Comparison of ENCODE assay signal across 7 mouse cellular contexts in the genomic region with DNA sequence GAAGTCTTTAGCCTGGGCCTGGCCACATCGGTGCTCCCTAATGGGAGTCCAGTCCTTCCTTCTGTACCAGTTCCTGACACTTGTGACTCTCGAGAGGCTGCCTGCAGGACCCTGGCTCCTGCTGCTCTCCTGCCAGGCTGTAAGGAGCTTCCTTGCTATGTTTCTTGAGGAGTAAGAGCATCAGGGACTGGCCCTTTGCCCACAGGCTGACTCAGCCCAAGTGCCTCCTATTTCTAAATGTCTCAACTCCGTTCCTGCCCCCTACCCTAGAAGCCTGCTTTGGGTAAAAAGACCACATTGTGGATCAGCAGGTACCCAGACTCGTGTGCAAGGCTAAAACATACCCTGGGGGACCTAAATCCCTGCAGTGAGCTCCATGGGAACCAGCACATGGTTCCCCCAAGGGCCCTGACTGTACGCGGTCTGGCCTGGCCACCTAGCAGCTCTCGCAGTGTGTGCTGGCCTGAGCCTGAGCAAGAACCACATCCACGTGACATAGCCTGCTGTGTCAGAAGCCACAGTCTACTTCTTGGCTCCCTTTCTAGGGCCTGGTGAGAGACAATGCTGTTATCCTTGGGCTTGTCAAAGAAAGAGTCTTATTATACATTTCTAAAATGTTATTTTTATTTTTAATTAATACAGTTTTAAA. TPM values are rescaled to one million over a fixed set of nuclear protein-coding genes. Genes with fewer than 3 reads are reported as not detected.
DNase-seq lines count a peak whose midpoint lies in the region.

No protein-coding gene starts in this region.

- DNase-seq in lung, postnatal 36 days, result peak; percentile 28
- no peak for DNase-seq in lung, postnatal 10 days
- DNase-seq in adrenal gland, postnatal 14 days, result peak; percentile 60
- DNase-seq in cerebellum, adult 9-11 months, result peak; percentile 86
- peak; percentile 32 to 35 for DNase-seq in heart, postnatal 14 days
- DNase-seq in layer of hippocampus, postnatal 36 days, result no peak
- DNase-seq in right cerebral cortex, postnatal 25 days, result no peak

- intact Hi-C loops in heart, postnatal 14 days (cut with DNase I), result no loop called here

RNA-seq across cellular contexts. Expression of gene Aar2, which starts 59.1 kb away (rescaled TPM):
- total RNA-seq in adrenal gland, postnatal 14 days (2021), result 26.5 and 28.1 TPM in 2 replicates
- total RNA-seq in heart, postnatal 14 days (2021), result 10 to 100 TPM; 18.8 to 19.5 TPM
- total RNA-seq in layer of hippocampus, postnatal 36 days (2021), result 10 to 100 TPM; 38.1 to 38.6 TPM

Comparison
In these comparisons a context has a peak if more than half of its experiments do, and no peak if none do; other contexts are left out.
1. DNase-seq: peak in lung, postnatal 36 days (single experiment), adrenal gland, postnatal 14 days (single experiment), cerebellum, adult 9-11 months (single experiment) and heart, postnatal 14 days (2 of 2); none in lung, postnatal 10 days (single experiment), layer of hippocampus, postnatal 36 days (0 of 2) and right cerebral cortex, postnatal 25 days (single experiment).